Mouse (Mus musculus) embryo, embryonic 10 days (tissue): ENCODE measurements around the gene Uprt.
A peak's percentile ranks its signal among the peaks of the same experiment; 100 is the strongest.

Experiments used
- DNase-seq: peaks from one replicate; pipeline ENCODE4 v3.0.0-alpha.2; 2015; ENCODE audit warnings: low spot score

The Uprt gene

GRCm38 (mm10) chrX:104482572-104483443 lies at the start of gene Uprt:
Uprt (plus strand) TSS chrX:104482818.
- peak; percentile 84 for DNase-seq

- DNase-seq = no peak
Measured at GRCm38 (mm10) chrX:104433456-104433855, 49.2 kb upstream of the Uprt start.

- no peak for DNase-seq
Measured at GRCm38 (mm10) chrX:104452433-104452832, 30.2 kb upstream of the Uprt start.

- no peak for DNase-seq
Measured at GRCm38 (mm10) chrX:104461755-104462154, 20.9 kb upstream of the Uprt start.

GRCm38 (mm10) chrX:104464376-104464775 lies 18.2 kb upstream of the Uprt start:
- DNase-seq = no peak

- peak; percentile 10 for DNase-seq
Measured at GRCm38 (mm10) chrX:104478041-104478440, 4.6 kb upstream of the Uprt start.

GRCm38 (mm10) chrX:104483444-104483808 lies 808 bp downstream of the Uprt start:
- no peak for DNase-seq

GRCm38 (mm10) chrX:104485596-104485995 lies 3.0 kb downstream of the Uprt start:
- DNase-seq = no peak

- DNase-seq = no peak
Measured at GRCm38 (mm10) chrX:104488036-104488435, 5.4 kb downstream of the Uprt start.

GRCm38 (mm10) chrX:104488870-104489467 lies 6.4 kb downstream of the Uprt start:
- DNase-seq = no peak

- DNase-seq = no peak
Measured at GRCm38 (mm10) chrX:104489626-104490355, 7.2 kb downstream of the Uprt start.

- no peak for DNase-seq
Measured at GRCm38 (mm10) chrX:104501765-104502164, 19.1 kb downstream of the Uprt start.

- DNase-seq = no peak
Measured at GRCm38 (mm10) chrX:104542635-104543034, 60.0 kb downstream of the Uprt start.

- DNase-seq = no peak
Measured at GRCm38 (mm10) chrX:104543919-104544595, 61.4 kb downstream of the Uprt start.

- DNase-seq = no peak
Measured at GRCm38 (mm10) chrX:104545283-104545682, 62.7 kb downstream of the Uprt start.
